Mouse (Mus musculus): ENCODE data around the gene Trappc3.

The Trappc3 gene

DNA sequence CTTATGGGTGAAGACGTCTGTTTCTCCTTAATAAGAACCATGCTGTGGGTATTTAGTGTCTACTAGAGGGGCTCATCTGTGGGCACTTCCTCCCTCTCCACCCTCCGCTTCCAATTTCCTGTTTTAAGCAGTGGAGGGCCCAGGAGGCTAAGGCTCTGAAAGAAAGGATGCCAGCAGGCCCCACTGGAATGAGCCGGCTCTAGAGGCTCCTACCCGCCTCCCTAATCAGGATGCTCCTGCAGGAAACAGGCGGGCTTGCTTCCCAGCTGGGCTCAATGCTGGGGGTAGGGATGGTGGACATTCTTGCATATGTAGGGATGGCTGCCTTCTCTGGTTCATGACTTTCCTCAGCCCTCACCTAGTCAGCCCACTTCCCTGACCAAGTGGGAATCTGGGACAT lies 51.1 kb downstream of the Trappc3 start:
- no peak for DNase-seq (ENCODE audit: low read depth, low spot score)

DNA sequence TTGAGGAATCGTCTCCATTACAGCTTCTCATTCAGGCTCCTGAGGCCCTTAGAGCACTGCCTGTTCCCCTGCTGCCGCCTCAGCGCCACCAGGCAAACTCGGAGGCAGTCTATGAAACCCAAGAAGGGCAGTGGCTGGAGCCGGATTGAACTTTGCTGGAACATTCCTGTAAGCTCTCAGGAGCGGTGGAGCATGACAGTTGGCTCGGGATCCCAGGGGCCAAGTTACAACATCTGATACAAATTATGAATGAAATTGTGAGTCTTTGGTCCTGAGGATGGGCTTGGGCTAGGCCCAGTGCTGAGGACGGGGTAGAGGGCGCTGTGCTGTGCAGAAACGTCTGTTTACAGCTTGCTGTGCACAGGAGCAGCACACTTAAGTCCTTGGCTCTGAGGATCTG lies 52.3 kb downstream of the Trappc3 start:
- peak; percentile 38 for DNase-seq (ENCODE audit: low read depth, low spot score)

DNA sequence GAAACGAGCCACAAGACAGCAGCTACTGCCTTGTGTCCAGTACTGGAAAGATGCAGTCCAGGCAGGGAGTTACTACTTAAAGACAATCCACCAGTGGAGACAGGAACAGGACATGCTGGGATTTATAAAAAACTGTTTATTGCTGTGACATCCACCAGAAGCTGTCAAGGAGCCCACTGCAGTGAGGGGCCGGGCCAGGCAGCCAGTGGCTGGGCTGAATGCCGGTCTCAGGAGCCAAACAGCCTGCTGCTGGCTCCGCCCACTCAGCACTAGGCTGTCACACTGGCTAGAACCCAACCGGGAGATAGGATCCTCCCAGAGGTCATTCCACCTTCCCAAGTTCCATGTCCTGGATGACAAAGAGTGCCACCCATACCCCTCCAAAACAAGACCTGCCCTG lies 53.8 kb downstream of the Trappc3 start:
- no peak for DNase-seq (ENCODE audit: low read depth, low spot score)

DNA sequence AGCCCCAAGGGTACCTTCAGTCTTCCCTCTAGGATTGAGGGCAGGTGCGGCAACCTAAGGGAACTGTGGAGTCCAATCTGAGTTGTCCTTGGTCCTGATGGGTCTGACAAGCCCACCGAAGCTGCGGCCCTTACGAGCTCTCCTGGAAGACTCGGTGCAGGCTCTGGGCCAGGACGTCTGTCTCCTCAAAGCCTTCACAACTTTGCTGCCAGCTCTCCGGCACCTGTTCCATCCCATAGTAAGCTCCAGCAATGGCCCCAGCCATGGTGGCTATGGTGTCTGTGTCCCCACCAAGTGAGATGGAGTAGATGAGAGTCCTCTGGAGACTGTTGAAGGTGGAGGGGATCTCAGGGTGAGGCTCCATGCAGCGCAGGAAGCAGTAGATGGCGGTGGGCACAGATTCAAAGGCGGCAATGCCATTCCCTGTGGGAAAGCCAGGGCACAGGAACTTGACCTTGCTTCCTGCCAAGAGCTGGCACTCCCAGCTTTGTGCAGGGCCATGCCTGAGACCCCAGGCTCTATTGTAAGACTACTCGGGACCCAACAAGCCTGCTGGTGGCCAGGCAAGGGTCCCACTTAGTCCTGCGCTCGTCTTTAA lies 54.4 kb downstream of the Trappc3 start:
- no peak for DNase-seq (ENCODE audit: low read depth, low spot score)

DNA sequence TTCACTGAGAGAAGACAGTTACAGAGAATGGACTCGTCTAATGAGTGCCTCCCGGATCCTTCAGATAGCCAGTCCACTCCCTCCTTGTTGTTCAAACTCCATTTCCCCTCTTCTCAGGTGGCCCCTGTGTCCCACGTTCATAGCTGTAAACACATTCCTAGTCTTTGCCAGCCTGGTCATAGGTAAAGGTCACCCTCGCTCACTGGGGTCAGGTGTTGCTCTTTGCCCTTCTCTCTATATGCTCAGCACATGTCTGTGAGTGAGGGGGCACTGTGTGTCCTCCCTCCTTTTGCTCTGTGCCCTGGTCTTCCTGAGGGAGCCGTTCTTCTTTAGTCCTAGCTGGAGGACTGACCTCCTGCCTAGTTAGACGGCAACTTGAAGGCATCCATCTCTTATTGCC lies 57.7 kb downstream of the Trappc3 start:
- no peak for DNase-seq (ENCODE audit: low read depth, low spot score)

DNA sequence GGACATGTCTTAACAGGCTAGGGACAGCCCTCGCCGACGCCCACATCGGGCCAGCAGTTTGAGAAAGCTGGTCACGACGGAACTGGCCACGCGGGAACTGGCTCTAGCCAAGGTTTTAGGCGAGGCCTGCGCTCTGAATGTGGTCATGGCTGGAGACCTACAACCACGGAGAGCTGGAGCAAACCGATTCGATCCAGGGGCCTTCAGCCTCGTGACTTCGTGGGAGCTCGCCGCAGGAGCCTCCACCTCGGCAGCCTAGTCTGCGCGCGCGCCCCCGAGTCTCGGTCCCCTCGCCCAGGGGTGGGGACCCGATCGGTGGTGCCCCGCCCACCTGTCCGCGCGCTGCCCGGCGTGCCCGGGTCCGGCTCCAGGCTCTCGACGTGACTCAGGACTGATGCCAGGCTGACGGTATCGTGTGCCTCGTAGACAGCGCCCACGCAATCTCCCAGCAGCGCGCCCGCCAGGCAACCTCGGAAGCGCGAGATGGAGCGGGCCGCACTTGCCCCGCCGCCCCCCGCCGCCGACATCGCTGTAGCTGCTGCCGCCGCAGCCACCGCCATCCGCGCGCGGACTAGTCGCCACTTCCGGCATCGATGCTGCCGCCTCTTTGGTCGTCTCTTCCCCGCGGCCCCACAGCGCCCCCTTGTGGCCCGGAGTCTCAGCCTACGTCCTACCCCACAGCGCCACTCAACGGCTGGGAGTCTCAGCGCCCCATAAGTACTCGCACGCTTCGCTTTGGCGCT lies 59.2 kb downstream of the Trappc3 start, which contains the start of gene Adprhl2:
Gene Adprhl2 (minus strand): TSS at position 593 of the 743 bp plus-strand sequence.
- DNase-seq (ENCODE audit: low read depth, low spot score) = peak; percentile 96

DNA sequence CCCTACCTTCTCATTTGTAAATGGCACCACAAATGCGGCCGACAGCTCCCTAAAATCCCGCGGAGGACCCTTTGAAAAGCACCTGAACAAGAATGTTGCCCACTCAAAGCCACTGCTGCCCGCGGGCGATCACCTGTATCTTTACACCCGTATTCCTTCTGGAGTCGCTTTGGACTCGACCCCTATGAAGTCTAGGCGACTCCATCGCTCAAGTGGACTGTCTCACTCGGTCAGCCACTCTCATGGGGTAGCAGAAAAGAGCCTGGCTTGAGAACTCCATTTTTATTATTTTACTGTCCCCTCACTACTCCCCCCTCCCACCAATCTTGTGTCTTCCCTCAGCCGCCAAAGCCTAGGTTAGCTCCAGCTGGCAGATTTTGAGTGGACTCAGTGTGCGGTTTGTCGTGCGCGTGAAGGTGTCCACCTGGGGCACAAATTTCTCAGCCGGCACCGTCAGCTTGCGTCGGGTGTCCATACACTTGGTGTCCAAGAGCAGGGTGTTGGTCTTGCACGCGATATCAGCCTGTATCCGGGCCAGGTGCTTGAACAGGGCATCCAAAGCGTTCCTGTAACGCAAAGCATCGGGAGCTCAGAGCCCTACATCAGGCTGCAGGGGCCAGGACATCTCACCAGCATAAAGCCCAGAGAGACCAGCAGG lies 59.9 kb downstream of the Trappc3 start:
- no peak for DNase-seq (ENCODE audit: low read depth, low spot score)

DNA sequence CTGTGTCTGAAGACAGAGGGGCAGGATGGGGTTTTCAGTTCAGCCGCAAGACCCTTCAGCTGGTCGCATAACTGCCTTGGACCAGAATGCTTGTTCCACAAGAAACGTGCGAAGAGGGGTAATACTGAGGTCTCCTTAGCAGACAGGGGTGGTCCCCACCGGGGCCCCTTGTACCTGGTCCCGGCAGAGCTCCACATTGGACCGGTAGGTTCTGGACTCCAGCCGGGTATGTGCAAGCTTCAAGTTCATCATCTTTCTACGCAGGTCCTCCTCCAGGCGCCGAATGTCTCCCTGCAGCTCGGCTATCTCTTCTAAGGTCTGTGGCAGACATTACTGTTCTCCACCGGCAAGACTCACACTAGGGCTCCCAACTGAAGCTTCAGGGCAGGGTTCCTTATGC lies 60.5 kb downstream of the Trappc3 start:
- no peak for DNase-seq (ENCODE audit: low read depth, low spot score)

DNA sequence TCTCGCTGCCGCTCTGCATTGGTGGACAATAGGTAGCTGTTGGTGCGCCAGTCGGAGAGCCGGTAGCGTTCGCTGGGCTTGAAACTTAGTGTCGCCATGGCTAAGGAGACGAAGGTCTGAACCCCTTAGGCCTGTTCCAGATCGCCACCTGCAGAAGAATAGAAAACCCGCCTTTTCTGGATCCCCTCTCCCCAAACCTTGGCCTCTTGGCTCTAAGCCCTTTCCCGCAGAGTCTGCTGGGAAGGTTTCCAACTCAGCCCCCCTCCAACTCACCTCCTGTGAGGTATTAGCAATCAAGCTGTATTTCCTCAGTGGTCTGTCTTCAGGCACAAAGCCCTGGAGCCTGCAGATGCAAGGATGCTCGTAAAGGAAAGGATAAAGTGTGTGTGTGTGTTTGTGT lies 62.7 kb downstream of the Trappc3 start:
- no peak for DNase-seq (ENCODE audit: low read depth, low spot score)

DNA sequence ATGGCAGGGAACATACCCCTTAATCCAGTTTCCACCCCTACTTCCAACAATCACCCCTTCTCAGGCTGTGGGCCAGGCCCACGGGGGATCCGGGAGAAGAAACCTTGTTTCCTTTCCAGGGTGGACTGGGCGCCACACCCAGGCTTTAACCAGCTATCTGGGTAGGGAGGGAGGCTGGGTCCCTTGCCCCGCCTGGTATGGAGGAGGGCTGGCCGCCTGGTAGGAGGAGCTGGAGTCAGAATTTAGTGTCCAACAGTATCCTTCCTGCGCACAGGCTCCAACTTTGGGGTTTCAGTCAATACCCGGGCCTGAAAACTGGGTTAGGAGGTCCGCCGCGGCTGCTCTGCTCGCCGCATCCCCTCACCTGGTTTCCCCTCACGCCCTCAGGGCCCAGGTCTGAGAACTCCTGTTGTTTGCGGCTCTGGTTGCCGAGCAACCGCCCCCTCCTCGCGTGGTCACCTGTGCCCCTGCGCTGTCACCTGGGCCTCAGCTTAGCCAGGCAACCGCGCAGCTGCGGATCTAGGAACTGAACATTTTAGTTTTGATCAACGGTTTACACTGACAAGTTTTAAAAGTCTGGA lies 63.2 kb downstream of the Trappc3 start, which contains the start of gene Tekt2:
Gene Tekt2 (minus strand): TSS at position 408 of the 581 bp plus-strand sequence.
- no peak for DNase-seq (ENCODE audit: low read depth, low spot score)

Data from forelimb bud, embryonic 11.5 days (tissue).